Mouse (Mus musculus) G1E-ER4 (cell line): Measurements from ENCODE around the gene Cdkal1. TPM values are rescaled to one million over a fixed set of nuclear protein-coding genes. Genes with fewer than 3 reads are reported as not detected.

Experiments
- GATA1 ChIP-seq: IDR thresholded peaks from one replicate; pipeline ENCODE4 v1.8.0; 2012; ENCODE audit warnings: low read length, inconsistent platforms
- polyA plus RNA-seq: library from polyadenylated mRNA; stranded (reverse); fragments of >175 nt; gene quantifications from 2 replicates; pipeline ENCODE4 v1.2.3, GENCODE M21; 2012

Cdkal1 gene
- polyA plus RNA-seq, 1 experiment = 0.64 TPM

DNA sequence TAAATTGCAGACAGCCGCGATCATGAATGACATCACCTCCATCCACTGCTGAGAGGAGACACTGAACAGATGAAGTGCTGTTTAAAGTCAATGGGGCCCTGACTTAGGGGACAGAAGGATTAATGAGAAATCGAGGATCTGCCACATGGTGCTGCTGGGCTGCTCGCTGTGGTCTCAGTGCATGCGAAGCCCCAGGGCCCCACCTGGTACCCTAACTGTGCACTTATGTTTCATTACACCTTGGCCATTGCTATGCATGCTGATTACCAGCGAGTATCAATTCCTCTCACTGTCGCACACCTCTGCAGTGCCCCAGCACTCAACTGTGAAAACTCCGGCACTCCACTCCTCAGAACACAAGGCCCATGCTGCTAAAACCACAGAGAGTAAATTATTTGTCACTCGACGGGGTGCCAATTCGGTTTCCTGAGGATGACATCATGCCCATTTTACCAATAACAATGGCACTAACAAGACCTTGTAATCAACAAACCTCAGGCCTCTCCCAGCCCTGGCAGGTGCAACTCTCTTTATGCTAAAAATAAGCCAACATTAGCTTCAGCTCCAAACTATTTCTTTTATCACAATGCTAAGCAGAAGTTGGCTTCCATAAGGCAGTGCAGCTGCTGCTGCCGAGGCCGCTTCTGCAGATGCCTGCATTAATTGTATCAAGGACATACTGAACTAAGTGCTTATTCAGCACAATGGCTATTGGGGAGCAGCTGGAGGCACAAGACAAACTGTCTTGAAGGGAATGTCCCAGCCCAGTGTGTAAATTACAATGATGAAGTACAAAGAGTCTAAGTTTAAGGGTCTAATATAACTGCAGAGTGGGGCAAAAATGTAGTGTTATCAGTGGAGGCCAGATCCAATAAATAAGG is 245.2 kb downstream of the Cdkal1 start:
- no peak for TF ChIP-seq GATA1

DNA sequence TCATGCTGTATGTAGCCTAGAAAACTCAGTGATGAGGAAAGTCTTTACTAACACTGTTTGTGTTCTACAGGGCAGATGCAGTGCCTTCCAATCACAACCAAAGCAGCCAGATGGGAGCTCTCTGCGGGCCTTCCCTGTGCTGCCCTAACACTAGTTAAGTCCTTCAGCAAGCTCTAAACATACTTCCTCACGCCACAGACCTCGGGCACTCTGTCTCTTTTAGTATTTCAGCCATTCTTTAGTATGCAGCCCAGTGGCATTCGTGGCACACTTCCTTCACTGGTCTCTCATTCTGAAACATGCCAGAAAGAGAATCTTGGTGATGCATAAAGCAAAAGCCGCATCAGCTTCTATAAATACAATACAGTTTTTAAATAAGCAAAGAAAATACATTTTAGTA is 246.0 kb downstream of the Cdkal1 start:
- TF ChIP-seq GATA1 = no peak

- no peak for TF ChIP-seq GATA1
Observed at GRCm38 (mm10) chr13:29604241-29604640, 251.2 kb downstream of the Cdkal1 start.

DNA sequence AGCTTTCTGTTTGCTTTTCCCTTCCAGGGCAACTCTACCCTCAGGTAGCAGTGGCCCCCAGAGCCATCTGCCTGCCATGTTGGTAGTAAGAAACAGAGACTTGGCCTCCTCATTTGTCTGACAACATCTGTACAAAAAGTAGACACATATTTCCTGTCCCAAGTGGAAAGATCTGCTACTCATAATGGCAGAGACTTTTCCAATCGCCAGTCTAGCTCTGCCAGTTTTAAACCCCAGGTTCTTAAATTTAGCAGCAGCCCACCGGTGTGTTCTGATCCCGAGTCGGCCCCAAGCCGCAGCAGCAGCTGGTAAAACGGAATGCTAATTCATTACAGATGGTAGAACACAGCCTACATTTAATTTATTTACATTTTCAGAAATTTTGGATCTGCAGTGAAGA is 251.9 kb downstream of the Cdkal1 start:
- TF ChIP-seq GATA1 = no peak

- no peak for TF ChIP-seq GATA1
Observed at GRCm38 (mm10) chr13:29601033-29601432, 254.4 kb downstream of the Cdkal1 start.

DNA sequence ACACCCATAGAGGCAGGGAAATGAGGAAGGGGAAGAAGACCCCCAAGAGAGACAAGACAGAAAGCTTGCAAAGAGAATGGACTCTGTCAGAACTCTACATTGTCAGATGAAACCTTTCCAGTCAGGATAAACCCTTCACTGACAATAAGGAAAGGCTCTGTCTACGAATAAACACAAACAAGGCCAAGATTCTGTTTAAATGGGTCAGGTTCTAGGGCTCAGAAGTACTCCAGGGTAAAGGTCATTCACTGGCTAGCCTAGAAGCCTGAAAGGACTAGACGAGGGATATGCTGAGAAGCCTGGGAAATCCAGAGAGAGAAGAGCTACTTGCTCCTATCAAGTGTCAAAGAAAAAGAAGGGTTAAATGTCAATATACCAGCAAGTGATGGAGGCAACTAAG is 255.8 kb downstream of the Cdkal1 start:
- no peak for TF ChIP-seq GATA1

- TF ChIP-seq GATA1 = no peak
Observed at GRCm38 (mm10) chr13:29596735-29597134, 258.7 kb downstream of the Cdkal1 start.

- TF ChIP-seq GATA1 = no peak
Observed at GRCm38 (mm10) chr13:29593096-29593495, 262.4 kb downstream of the Cdkal1 start.

- TF ChIP-seq GATA1 = no peak
Observed at GRCm38 (mm10) chr13:29590685-29591084, 264.8 kb downstream of the Cdkal1 start.

DNA sequence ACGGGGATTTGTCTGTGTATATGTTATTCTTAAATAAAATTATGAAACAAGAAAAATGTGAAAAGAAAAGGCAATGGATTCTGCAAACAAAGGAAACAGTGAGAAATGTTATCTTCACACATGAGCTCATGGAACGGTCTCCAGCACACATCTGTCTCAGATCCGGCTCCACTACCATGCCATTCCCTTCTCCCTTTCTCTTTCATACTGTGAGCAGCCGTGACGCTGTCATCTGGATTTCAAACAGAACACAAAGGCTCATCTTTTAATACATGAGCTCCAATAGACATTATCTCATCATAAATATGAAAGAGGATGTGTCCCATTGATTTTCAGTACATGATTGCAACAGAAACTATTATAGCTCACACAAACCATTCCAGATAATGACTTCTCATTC is 265.3 kb downstream of the Cdkal1 start:
- no peak for TF ChIP-seq GATA1

DNA sequence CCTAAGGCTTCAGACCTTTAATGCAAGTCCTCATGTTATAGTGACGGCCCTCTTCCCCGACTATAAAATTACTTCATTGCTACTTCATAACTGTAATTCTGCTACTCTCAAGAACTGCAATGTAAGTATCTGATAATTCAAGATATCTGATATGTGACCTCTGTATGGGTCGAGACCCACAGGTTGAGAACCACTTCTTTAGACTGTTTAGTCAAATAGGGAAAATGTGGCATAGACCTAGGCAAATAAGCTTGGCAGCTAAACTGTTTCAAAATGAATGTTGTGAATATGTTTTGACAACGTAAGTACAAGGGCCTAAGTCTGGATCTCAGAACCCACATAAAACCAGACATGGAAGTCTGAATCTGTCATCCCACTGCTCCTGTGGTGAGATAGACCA is 266.8 kb downstream of the Cdkal1 start:
- TF ChIP-seq GATA1 = no peak

- no peak for TF ChIP-seq GATA1
Observed at GRCm38 (mm10) chr13:29581762-29582700, 273.4 kb downstream of the Cdkal1 start.

DNA sequence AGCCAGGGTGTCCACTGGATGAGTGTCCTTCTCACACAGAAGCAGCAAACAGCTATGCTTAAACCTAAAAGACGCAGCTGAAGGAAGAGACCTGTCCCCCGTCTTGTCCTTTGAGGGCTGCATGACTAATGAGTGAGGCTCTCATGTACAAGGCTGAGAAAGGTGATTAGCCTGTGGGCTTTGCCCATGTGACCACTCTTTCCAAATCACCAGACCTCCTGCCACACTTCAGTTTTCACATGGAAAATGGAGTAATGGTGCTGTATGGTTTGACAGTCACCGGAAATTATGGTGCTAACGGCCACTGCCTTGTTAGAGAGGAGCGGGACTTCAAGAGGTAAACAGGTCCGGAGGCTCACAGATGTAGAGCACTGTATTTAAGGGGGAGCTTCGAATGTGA is 274.7 kb downstream of the Cdkal1 start:
- no peak for TF ChIP-seq GATA1

- TF ChIP-seq GATA1 = no peak
Observed at GRCm38 (mm10) chr13:29580009-29580408, 275.5 kb downstream of the Cdkal1 start.

DNA sequence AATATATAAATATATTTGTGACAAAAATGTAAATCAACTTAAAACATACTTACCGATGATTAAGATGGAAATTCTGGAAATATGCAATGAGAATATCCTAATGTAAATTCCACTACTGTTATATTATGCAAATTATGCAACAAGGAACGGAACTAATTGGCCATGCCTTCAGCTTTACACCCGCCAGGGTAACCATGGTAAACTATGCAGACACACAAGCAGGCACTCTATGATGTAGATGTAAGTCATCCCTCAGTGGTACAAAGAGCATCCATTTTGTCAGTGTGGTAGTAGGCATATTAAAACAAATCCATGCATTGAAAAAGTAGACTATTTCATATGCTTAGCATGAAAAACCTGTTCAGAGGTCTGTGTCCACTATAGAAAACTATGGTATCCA is 276.9 kb downstream of the Cdkal1 start:
- TF ChIP-seq GATA1 = no peak

- TF ChIP-seq GATA1 = no peak
Observed at GRCm38 (mm10) chr13:29574784-29575183, 280.7 kb downstream of the Cdkal1 start.
